Mouse (Mus musculus): ENCODE results near the gene Hnf1b.
A peak's percentile ranks its signal among the peaks of the same experiment; 100 is the strongest.

The Hnf1b gene

GRCm38 (mm10) chr11:83849529-83850335 lies at the start of gene Hnf1b:
Gene Hnf1b (plus strand): TSS chr11:83850063.
- DNase-seq (ENCODE audit: low read depth, low spot score) = no peak

DNA sequence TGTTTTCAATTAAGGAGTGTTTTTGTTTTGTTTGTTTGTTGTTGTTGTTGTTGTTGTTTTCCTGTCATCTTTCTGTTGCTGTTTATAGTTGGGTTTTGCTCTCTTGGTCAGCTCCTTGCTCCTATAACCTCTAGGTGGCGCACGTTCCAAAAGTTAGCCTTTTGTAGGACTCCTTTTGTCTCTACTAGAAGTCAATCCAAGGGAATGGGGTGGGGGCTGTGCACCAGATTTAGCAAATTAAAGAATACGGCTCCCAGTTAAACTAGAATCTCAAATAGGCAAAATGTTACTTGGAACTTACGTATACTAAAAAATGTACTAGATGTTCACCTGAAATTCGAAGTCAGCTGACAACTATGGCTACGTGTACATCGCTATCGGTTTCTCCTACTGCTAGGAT lies 47.7 kb upstream of the Hnf1b start:
- DNase-seq (ENCODE audit: low read depth, low spot score) = peak; percentile 54

GRCm38 (mm10) chr11:83802581-83802980 lies 47.3 kb upstream of the Hnf1b start:
- no peak for DNase-seq (ENCODE audit: low read depth, low spot score)

DNA sequence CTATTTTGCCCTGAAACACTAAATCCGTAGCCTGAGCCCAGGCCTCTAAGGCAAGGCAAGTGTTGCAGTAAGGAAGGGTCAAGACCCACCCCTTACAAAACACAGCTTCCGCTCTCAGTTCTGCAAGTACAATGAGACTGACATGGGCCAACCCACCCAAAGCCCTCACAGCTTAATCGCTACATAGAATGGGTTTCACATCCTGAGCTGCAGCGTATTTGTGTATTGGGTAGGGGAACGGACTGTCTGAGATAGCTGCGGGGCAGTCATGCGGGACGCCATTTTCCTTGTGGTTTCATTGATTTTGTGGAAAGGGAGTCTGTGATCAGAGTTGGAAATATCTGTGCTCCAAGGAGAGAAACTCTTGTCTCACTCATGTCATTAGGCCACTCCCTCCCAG lies 39.4 kb upstream of the Hnf1b start:
- no peak for DNase-seq (ENCODE audit: low read depth, low spot score)

- DNase-seq (ENCODE audit: low read depth, low spot score) = no peak
Observed at GRCm38 (mm10) chr11:83815191-83815590, 34.7 kb upstream of the Hnf1b start.

DNA sequence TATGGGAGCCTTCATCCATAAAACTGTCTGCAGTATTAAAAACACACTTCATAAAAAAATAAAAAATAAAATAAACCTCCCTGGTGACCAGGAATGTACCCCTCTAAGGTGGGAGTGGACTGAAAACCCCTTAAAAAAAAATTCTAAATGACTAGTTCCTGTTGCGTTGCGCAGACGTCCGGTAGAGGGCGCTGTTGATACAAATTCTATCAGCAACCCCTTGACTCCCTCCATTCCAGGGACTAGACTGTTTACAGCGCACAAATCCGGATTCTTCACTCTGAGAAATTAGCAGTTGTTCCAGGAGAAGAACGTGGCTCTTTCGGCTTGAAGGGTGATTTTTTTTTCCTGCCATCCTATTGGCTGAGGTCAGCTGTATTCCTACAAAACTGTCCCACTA lies 34.2 kb upstream of the Hnf1b start:
- peak; percentile 65 for DNase-seq (ENCODE audit: low read depth, low spot score)

DNA sequence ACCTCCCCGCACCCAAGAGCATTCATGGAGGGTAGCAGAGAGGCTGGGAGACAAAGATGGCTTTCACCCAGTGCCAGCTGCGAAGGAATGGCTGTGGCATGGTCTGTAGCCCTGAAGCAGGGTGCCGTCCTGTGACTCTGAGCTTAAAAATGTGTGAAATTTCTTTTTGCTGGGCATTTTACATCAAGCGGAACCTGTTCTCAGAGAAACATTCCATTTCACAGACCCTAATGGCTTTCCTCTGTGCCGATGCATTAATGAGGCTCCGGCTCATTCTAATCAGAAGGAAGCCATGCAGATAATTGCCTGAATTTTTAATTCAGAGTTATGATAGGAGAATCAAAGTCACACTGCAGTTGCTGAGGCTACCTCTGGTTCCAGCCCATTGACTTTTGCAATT lies 32.8 kb upstream of the Hnf1b start:
- DNase-seq (ENCODE audit: low read depth, low spot score) = no peak

GRCm38 (mm10) chr11:83817994-83818393 lies 31.9 kb upstream of the Hnf1b start:
- DNase-seq (ENCODE audit: low read depth, low spot score) = no peak

- no peak for DNase-seq (ENCODE audit: low read depth, low spot score)
Observed at GRCm38 (mm10) chr11:83818591-83819127, 31.2 kb upstream of the Hnf1b start.

DNA sequence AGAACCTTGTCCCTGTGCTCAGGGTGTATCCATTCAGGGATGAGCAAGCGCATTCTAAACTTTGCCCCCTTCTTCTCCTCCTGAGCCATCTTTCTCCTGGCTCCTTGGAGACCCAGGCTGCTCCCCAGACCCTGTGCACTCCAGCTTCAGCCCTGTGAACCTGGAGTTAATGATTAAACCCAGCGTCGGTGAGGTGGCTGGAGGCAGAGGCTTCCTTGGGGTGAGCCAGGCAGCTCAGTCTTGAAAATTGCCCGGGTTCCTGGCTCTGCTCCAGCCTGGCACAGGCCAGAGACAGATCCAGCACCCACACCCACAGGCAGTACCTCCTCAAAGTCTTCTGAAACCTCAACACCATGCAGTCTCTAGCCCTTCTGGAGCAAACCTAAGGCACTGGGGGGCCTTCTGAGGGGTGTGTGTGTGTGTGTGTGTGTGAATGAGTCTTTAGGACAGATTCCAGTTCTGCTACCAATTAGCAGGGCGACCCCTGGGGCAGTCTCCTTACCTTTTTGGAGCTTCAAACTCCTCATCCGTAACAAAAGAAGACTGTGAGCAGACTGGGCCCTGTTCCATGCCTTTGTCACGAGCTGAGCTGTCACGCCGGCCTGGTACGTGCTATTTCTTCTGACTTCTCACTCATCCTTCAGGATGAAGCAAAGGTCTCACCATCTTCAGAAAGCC lies 29.9 kb upstream of the Hnf1b start:
- DNase-seq (ENCODE audit: low read depth, low spot score) = no peak

GRCm38 (mm10) chr11:83826142-83826541 lies 23.7 kb upstream of the Hnf1b start:
- DNase-seq (ENCODE audit: low read depth, low spot score) = no peak

DNA sequence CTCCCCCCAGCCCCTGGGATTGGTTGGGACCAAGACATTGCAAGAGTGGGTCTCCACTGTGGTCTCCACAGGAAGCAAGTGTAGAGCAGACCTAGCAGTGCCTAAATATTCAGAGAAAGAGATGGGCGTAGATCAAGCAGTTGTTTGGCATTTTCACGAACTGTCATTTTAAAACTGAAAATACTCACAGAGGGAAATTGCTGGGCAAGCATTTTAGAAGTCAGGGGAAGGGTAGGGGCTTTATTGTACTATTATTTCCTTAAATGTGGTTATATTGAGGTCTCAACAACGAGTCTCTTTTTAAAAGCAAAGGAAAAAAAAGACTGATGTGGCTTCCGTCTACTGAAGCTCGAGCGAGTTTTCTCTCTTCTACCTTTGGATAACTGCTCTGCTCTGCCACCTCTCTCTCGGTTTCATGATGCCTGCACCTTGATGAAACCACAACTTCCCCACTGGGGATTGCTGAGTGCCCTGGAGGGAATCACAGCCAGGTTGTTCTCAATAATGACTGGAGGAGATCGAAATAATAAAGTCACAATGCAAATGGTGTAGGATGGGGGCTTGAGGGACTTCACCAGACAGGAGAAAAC lies 21.2 kb upstream of the Hnf1b start:
- no peak for DNase-seq (ENCODE audit: low read depth, low spot score)

GRCm38 (mm10) chr11:83832389-83832788 lies 17.5 kb upstream of the Hnf1b start:
- peak; percentile 67 for DNase-seq (ENCODE audit: low read depth, low spot score)

DNA sequence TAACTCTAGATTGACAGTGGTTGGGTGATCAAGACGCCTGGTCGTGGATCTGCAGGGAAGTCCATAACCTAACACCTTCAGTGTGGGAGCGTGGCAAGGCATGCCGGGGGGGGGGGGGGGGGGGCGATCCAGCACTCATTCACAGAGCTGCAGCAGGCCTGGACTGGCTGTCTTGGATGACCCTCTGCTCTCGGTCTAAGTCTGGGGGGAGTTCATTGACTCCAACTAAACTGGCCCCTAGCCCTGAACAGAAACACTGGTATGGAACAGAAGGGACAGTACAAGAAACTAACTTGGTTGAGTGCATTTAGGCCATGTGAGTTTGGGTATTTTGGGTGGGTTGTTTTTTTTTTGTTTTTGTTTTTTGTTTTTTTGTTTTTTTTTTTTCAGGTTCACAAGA lies 16.3 kb upstream of the Hnf1b start:
- DNase-seq (ENCODE audit: low read depth, low spot score) = no peak

DNA sequence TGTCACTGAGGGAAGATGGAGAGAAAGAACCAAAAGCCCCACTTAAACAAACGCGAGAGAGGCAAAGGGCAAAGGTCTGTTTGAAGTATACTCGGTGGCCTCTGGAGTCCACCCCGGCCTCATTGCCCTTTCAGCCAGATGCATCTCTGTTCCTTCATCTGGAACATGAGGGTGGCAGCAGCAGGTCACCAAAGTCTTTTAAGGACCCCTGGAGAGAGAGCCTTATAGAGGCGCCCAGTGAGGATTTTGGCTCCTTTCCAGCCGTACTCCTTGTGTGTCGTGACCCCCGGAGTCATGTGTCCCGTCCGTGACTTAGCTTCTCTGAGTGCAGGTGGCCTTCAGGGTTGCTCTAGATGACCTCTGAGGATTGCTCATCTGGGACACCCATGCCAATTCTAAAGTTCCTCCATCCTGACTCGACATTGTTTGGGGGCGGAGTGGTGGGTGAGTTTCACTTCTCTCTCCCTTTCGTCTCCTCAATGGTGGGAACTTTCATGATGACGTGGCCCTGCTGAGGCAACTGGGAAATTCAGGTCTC lies 15.8 kb upstream of the Hnf1b start:
- no peak for DNase-seq (ENCODE audit: low read depth, low spot score)

DNA sequence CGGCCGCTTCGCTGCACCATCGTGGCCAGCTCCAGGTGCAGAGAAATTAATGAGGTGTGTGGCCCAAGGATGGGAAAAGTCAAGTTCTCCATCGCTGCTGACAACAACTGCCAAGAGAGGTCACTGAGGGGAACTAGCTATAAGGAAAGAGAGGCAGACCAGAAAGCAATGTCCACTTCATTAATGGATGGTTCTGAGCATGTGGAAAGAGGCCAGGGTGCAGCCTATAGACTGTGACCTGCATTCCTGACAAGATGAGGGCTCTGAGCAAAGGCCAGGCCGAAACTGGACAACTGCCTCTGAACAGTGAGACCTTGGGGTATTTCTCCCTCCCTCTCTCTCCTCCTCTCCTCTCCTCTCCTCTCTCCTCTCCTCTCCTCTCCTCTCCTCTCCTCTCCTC lies 10.4 kb upstream of the Hnf1b start:
- no peak for DNase-seq (ENCODE audit: low read depth, low spot score)

GRCm38 (mm10) chr11:83843534-83843933 lies 6.3 kb upstream of the Hnf1b start:
- no peak for DNase-seq (ENCODE audit: low read depth, low spot score)

DNA sequence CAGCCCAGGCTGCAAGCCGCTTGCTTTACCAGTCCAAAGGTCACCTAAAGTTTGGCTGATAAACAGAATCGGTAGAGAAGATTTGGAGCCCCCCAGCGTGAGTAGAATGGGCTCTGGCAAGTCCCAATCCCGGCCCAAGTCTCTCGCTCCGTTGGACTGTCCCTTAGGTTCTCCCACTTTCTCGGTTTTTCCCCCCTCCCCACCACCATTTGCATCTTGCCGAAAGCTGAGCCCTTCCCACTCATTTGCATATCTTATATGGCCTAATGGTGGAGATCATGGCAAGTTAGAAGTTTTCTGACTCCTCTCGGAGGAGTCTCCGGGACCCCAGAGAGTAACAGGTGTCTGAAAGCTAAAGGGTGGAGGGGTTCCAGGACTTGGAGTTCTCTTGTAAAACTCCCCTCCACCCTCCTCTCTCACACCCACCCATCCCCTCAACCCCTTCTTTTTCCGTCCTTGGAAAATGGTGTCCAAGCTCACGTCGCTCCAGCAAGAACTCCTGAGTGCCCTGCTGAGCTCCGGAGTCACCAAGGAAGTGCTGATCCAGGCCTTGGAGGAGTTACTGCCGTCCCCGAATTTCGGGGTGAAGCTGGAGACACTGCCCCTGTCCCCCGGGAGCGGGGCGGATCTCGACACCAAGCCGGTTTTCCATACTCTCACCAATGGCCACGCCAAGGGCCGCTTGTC lies 866 bp downstream of the Hnf1b start:
- no peak for DNase-seq (ENCODE audit: low read depth, low spot score)

- DNase-seq (ENCODE audit: low read depth, low spot score) = peak; percentile 23
Observed at GRCm38 (mm10) chr11:83851273-83852015, 1.6 kb downstream of the Hnf1b start.

DNA sequence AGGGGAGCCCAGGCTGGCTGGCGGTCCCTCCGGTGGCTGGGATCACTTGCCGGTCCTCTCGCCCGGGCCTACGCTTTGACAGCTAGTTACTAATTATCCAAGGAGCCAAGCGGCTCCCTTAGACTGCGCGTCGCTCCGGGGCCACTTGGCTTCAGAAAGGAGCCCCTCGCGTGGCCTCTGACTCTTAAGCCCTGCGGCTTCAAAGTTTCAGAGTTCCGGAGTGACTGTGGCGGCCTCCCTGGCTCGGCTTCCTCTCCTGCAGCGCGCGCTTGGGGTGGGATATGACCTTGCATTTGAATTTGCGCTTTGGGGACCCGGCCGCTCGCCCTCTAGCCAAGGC lies 2.1 kb downstream of the Hnf1b start:
- DNase-seq (ENCODE audit: low read depth, low spot score) = no peak

Measured in CD4-positive, CD25-positive, alpha-beta regulatory T cell, adult 2 months (primary cell).